Mouse (Mus musculus) spleen, postnatal 14 days (tissue): ENCODE data around the gene Galk2.

Experiments used
- DNase-seq, 2 experiments: peaks; one replicate each; pipeline ENCODE4 v3.0.0; 2021 to 2022; ENCODE audit warnings: low spot score in 2 of 2

Galk2 gene

GRCm38 (mm10) chr2:125900797-125901410, 42.0 kb downstream of the Galk2 start:
- DNase-seq, result no peak

DNA sequence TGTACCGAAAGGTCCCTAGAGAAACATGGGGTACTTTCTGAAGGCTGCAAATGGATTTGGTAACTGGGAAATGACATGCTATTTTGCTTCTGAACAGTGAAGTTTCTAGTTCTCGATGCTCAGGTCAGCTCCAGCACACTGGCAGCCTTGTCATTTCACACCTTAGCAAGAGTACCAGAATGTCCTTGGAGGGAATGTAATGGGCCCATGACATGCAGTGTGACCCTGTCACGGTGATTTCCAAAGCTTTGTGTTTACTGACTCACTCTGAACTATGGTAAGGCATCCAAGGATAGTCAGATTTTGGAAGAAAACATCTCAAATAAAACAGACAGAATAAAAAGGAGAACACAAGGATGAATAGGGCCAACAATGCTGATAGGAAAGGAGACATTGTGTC, 42.5 kb downstream of the Galk2 start:
- no peak for DNase-seq

GRCm38 (mm10) chr2:125906407-125907066, 47.6 kb downstream of the Galk2 start:
- DNase-seq, result no peak

GRCm38 (mm10) chr2:125907580-125908255, 48.8 kb downstream of the Galk2 start:
- no peak for DNase-seq

DNA sequence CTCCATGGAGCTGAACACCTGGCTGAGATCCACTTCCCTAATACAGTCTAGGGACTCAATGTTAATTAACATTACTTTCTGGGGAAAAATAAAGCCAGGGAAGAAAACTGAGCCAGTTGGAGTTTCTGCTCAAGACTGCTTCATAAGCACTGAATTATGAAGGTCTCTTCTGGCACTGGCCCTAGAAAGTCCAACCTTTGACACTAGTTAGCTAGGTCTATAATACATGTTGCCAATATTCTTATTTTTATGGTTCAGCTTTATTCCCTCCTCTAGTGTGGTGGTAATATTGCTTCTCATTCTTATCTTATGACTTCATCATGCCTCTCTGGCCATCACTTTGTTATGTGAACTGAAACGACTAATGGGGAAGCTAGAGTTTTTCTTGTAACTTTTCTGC, 55.3 kb downstream of the Galk2 start:
- DNase-seq, result no peak

- no peak for DNase-seq
Observed at GRCm38 (mm10) chr2:125914713-125915112, 55.8 kb downstream of the Galk2 start.

- no peak for DNase-seq
Observed at GRCm38 (mm10) chr2:125916652-125917296, 57.9 kb downstream of the Galk2 start.

DNA sequence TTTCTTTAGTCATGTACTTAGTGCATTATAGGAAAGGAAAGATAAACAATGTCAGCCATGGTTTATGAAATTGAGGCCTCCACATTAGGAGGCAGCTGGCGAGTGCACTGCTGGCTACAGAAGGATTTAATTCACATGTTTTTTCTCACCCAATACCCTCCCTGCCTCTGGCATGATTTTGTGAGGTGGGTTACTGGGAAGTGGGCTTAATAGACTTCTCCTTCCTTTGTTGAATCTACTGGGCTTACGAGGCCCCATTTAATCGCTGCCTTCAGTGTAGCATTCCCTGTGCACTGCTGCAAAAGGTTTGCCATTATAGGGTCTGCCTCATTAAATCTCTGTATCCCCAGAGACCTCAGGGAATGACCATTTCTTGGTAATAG, 58.4 kb downstream of the Galk2 start:
- DNase-seq, result no peak

- no peak for DNase-seq
Observed at GRCm38 (mm10) chr2:125921273-125921672, 62.4 kb downstream of the Galk2 start.

- no peak for DNase-seq
Observed at GRCm38 (mm10) chr2:125922149-125922548, 63.2 kb downstream of the Galk2 start.

GRCm38 (mm10) chr2:125922877-125923276, 64.0 kb downstream of the Galk2 start:
- DNase-seq, result no peak

DNA sequence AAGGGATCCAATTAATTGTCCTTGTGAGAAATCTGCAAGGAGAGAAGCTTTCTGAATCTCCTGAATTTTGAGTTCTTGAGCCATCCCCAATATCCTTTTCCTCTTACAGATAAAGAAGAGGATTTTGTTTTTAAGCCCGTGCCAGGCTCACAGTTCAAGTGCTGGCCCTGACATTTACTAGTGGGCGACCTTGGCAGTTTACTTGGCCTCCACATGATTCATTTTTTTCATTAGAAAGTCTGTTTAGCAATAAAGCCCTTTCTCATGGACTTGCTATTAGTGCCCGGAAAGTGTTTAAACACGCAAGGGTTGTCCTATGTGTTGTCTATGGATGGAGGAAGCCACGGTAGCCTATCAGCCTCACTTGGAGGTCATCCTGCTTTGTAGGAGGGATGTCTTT, 64.4 kb downstream of the Galk2 start:
- no peak for DNase-seq

- DNase-seq, result no peak
Observed at GRCm38 (mm10) chr2:125924554-125924953, 65.6 kb downstream of the Galk2 start.

GRCm38 (mm10) chr2:125925081-125925480, 66.2 kb downstream of the Galk2 start:
- no peak for DNase-seq

- no peak for DNase-seq
Observed at GRCm38 (mm10) chr2:125929396-125929795, 70.5 kb downstream of the Galk2 start.

GRCm38 (mm10) chr2:125929872-125930271, 71.0 kb downstream of the Galk2 start:
- DNase-seq, result no peak

DNA sequence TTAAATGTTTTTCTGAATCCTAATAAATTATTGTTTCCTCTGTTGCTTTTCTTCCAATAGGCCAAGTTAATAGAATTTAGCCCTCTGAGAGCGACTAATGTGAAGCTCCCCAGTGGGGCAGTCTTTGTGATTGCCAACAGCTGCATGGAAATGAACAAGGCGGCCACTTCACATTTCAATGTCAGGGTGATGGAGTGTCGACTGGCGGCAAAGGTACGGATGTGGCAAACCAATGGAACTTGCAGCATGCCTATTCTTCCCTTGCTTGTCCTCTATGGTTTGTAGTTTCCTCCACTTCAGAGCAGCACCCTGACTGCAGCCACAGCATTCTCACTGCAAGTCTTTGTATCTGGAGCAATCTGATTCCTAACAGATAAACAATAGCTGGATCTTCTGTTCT, 72.3 kb downstream of the Galk2 start:
- DNase-seq, result no peak

DNA sequence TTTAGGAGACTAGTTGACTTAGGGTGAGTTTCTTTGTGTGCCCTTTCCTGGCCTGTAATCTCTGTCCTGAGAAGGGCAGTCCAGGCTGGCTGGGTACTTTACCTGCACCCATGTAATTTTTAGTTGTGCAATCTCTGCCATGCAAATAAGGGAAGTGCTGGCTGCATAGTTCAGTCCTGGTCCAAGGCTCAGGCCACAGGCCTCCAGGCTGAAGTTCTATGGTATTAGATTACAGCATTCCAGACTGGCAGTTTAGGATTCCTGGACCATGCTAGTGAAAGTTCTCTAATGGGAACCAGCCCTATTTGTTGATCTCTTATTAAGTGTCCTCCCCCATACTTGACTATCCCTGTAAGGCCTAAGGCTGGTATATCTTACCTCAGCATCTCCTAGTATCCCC, 73.8 kb downstream of the Galk2 start:
- DNase-seq, result no peak

GRCm38 (mm10) chr2:125933977-125934376, 75.1 kb downstream of the Galk2 start:
- no peak for DNase-seq

- no peak for DNase-seq
Observed at GRCm38 (mm10) chr2:125936396-125936795, 77.5 kb downstream of the Galk2 start.

- no peak for DNase-seq
Observed at GRCm38 (mm10) chr2:125938993-125939642, 80.2 kb downstream of the Galk2 start.

DNA sequence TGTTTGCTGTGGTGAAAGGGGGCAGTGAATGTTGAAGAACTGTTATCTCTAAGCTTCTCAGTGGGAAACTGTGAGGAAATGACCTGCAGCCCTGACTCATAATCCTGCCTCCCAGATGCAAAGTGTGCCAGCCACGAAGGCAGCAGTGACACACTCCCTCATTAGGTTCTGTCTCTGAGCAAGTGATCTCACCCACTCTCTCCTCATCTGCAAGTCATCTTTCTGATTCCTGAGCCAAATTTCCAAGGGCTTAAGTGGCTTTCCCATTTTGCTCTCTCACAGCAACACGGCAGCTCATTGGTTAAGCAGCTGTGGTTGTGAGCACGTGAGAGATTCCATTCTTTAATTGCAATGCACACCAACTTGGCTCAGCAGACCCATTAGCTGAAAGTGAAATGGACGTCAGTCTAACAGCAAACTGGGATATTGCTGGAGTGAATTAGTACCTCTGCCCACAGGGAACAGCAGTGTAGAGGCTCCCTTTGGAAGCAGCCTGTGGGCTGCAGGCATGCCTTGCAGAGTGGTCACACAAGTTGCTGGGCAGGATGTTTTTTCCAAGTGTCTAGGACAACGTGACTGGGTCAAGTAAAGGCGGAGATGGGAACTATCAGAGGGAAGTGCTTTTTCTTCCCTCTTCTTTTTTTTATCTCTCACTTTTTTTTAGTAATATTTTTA, 82.3 kb downstream of the Galk2 start:
- no peak for DNase-seq
